In the genomic region with DNA sequence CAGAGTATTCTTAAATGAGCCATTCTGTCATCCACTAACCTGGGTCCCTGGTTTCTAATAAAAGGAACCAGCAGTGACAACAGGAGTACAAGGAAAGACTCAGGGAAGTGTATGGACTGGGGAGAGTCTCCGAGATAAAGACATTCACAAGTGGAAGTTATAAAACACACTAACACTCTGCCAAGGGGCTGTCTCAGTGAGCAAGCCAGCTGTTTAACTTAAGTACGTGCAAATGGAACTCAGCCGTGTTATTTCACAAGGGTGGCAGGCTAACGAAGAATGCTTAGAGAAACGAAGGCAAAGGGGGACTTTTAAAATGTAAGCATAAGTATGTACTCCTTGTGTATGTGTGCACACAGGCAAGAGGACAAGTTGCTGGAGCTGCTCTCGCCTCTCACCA, we compare ENCODE assay signal across 17 mouse cellular contexts.
"Had no signal": no experiment of that assay in that cellular context is flagged by ENCODE, and none has a peak within 500 bp of the region (broad histone marks: within the 10 kb centered on the region; RNA-seq: fewer than 3 reads in every experiment).

No protein-coding gene starts in this region.

- H3K9ac ChIP-seq: limb, embryonic 13.5 days; liver, embryonic 13.5 days; lung, embryonic 15.5 days had no signal

- H3K9me3 ChIP-seq: limb, embryonic 13.5 days; liver, embryonic 13.5 days; lung, embryonic 15.5 days had no signal

- DNase-seq: kidney, adult 18-20 months; kidney, postnatal 10 days; layer of hippocampus, postnatal 36 days; liver; liver, embryonic 13.5 days; midbrain, embryonic 14.5 days; right cerebral cortex, postnatal 4 days; thymus, adult 2 months; thymus, postnatal 14 days; thymus, postnatal 4 days had no signal

- ATAC-seq: inflammation-experienced regulatory T-cells, adult 6 months; intestine, embryonic 16.5 days had no signal

- H3K27me3 ChIP-seq: limb, embryonic 13.5 days; liver, embryonic 13.5 days; lung, embryonic 15.5 days had no signal

- H3K27ac ChIP-seq: left cerebral cortex, adult 2 months; limb, embryonic 13.5 days; liver, embryonic 13.5 days; lung, embryonic 15.5 days; stomach, postnatal 0 days had no signal

- H3K4me2 ChIP-seq: limb, embryonic 13.5 days; liver, embryonic 13.5 days; lung, embryonic 15.5 days; midbrain, embryonic 11.5 days had no signal

- H3K4me3 ChIP-seq: left cerebral cortex, adult 2 months; limb, embryonic 13.5 days; liver, embryonic 13.5 days; lung, embryonic 15.5 days had no signal

- H3K4me1 ChIP-seq: limb, embryonic 13.5 days; liver, embryonic 13.5 days; lung, embryonic 15.5 days had no signal
